Mouse (Mus musculus) CH12.LX (cell line): ENCODE data around the gene Helz. TPM values are rescaled to one million over a fixed set of nuclear protein-coding genes. Genes with fewer than 3 reads are reported as not detected.

ENCODE experiments used
- DNase-seq: peaks from one replicate; pipeline ENCODE4 v3.0.0-alpha.2; 2013; ENCODE audit errors: extremely low read depth
- H3K27ac ChIP-seq: 2 replicates; pipeline ENCODE4 v1.5.1; 2012; ENCODE audit warnings: low read depth, mild to moderate bottlenecking, control low read depth, moderate library complexity; ENCODE audit not compliant: insufficient read depth
- H3K27me3 ChIP-seq: replicated peaks from 2 replicates; pipeline ENCODE3; 2012; ENCODE audit warnings: inconsistent platforms
- H3K36me3 ChIP-seq, 2 experiments: replicated peaks in 1 of 2; 2 replicates each; pipeline versions ENCODE3 to v1.6.1; 2012; ENCODE audit warnings: inconsistent platforms in 1 of 2, low read length in 1 of 2, mild to moderate bottlenecking in 1 of 2, mixed read lengths in 1 of 2, moderate library complexity in 1 of 2; ENCODE audit not compliant: control insufficient read depth in 1 of 2, insufficient read depth in 1 of 2
- H3K4me1 ChIP-seq, 2 experiments: 2 replicates each; pipeline ENCODE4 v1.6.1; 2012; ENCODE audit warnings: inconsistent platforms in 1 of 2, moderate library complexity in 1 of 2; ENCODE audit not compliant: insufficient read depth in 2 of 2, control insufficient read depth in 1 of 2
- H3K4me2 ChIP-seq: 2 replicates; pipeline ENCODE4 v1.6.1; 2012; ENCODE audit warnings: low read depth, mild to moderate bottlenecking, control low read depth; ENCODE audit not compliant: poor library complexity, insufficient read depth, severe bottlenecking
- H3K4me3 ChIP-seq, 3 experiments: fragments of 150-350 bp in 1 of 3; sonication (generic) in 1 of 3; replicated peaks in 1 of 3; 2 replicates each; pipeline versions ENCODE3 to v1.5.1; 2011 to 2012; ENCODE audit warnings: low read depth in 2 of 3, low read length in 2 of 3, mild to moderate bottlenecking in 2 of 3, moderate library complexity in 2 of 3, control low read depth in 1 of 3, improper control_type of control experiment in 1 of 3, inconsistent platforms in 1 of 3, mixed read lengths in 1 of 3; ENCODE audit not compliant: poor library complexity in 1 of 3
- H3K79me2 ChIP-seq: replicated peaks from 2 replicates; pipeline ENCODE4 v1.6.1; 2012; ENCODE audit warnings: mild to moderate bottlenecking, moderate library complexity; ENCODE audit not compliant: control insufficient read depth, poor library complexity, insufficient read depth, severe bottlenecking; ENCODE audit errors: extremely low read depth
- H3K9ac ChIP-seq: 2 replicates; pipeline ENCODE4 v1.6.1; 2012; ENCODE audit warnings: low read depth, mild to moderate bottlenecking, control low read depth, moderate library complexity; ENCODE audit not compliant: insufficient read depth
- H3K9me3 ChIP-seq: replicated peaks from 2 replicates; pipeline ENCODE3; 2012; ENCODE audit warnings: low read length, inconsistent platforms, mixed read lengths
- CHD1 ChIP-seq: IDR thresholded peaks from 2 replicates; pipeline ENCODE4 v1.6.1; 2012; ENCODE audit warnings: low read depth, low read length, improper control_type of control experiment, inconsistent platforms
- CTCF ChIP-seq, 2 experiments: IDR thresholded peaks in 1 of 2; conservative IDR thresholded peaks in 1 of 2; 2 replicates each; pipeline ENCODE4 v1.5.1; 2011 to 2012; ENCODE audit warnings: low read depth in 2 of 2, low read length in 2 of 2, improper control_type of control experiment in 1 of 2, inconsistent platforms in 1 of 2, mild to moderate bottlenecking in 1 of 2, moderate library complexity in 1 of 2
- E2F4 ChIP-seq: IDR thresholded peaks from 2 replicates; pipeline ENCODE4 v1.6.1; 2011; ENCODE audit warnings: low read depth, low read length, improper control_type of control experiment; ENCODE audit not compliant: insufficient replicate concordance
- ELF1 ChIP-seq: IDR thresholded peaks from 2 replicates; pipeline ENCODE4 v1.6.1; 2014; ENCODE audit warnings: low read depth, mild to moderate bottlenecking, inconsistent platforms, low read length, improper control_type of control experiment
- ETS1 ChIP-seq: conservative IDR thresholded peaks from 2 replicates; pipeline ENCODE4 v1.6.1; 2012; ENCODE audit warnings: low read depth, mild to moderate bottlenecking, inconsistent platforms, low read length, improper control_type of control experiment, moderate library complexity
- HCFC1 ChIP-seq: IDR thresholded peaks from 2 replicates; pipeline ENCODE4 v1.6.1; 2012; ENCODE audit warnings: low read depth, mild to moderate bottlenecking, inconsistent platforms, low read length, improper control_type of control experiment
- IRF4 ChIP-seq: IDR thresholded peaks from 2 replicates; pipeline ENCODE4 v1.6.1; 2014; ENCODE audit warnings: low read depth, mild to moderate bottlenecking, inconsistent platforms, low read length, improper control_type of control experiment
- JUN ChIP-seq: IDR thresholded peaks from 2 replicates; pipeline ENCODE4 v1.6.1; 2011; ENCODE audit warnings: low read depth, mild to moderate bottlenecking, low read length, improper control_type of control experiment, moderate library complexity; ENCODE audit not compliant: insufficient read depth
- JUND ChIP-seq: conservative IDR thresholded peaks from 2 replicates; pipeline ENCODE4 v1.6.1; 2011; ENCODE audit warnings: low read depth, low read length, improper control_type of control experiment
- KAT2A ChIP-seq: IDR thresholded peaks from 2 replicates; pipeline ENCODE4 v1.6.1; 2012; ENCODE audit warnings: low read length, improper control_type of control experiment, inconsistent platforms; ENCODE audit not compliant: insufficient replicate concordance
- MXI1 ChIP-seq: IDR thresholded peaks from 2 replicates; pipeline ENCODE4 v1.6.1; 2011; ENCODE audit warnings: mild to moderate bottlenecking, low read depth, low read length, improper control_type of control experiment
- NELFE ChIP-seq: IDR thresholded peaks from 2 replicates; pipeline ENCODE4 v1.6.1; 2011; ENCODE audit warnings: low read depth, low read length, improper control_type of control experiment
- NRF1 ChIP-seq: IDR thresholded peaks from 2 replicates; pipeline ENCODE4 v1.6.1; 2014; ENCODE audit warnings: low read depth, mild to moderate bottlenecking, inconsistent platforms, low read length, improper control_type of control experiment, moderate library complexity
- PAX5 ChIP-seq: IDR thresholded peaks from 2 replicates; pipeline ENCODE4 v1.6.1; 2012; ENCODE audit warnings: low read length, inconsistent platforms, mixed read lengths
- POLR2A ChIP-seq: IDR thresholded peaks from 2 replicates; pipeline ENCODE4 v1.6.1; 2011; ENCODE audit warnings: low read depth, mild to moderate bottlenecking, improper control_type of control experiment, low read length
- SIN3A ChIP-seq: IDR thresholded peaks from 2 replicates; pipeline ENCODE4 v1.6.1; 2012; ENCODE audit warnings: low read length, improper control_type of control experiment, inconsistent platforms
- SMC3 ChIP-seq: IDR thresholded peaks from 2 replicates; pipeline ENCODE4 v1.6.1; 2011; ENCODE audit warnings: low read depth, low read length, improper control_type of control experiment
- TBP ChIP-seq: conservative IDR thresholded peaks from 2 replicates; pipeline ENCODE4 v1.6.1; 2011; ENCODE audit warnings: low read depth, low read length, improper control_type of control experiment
- TCF12 ChIP-seq: IDR thresholded peaks from 2 replicates; pipeline ENCODE4 v1.6.1; 2014; ENCODE audit warnings: low read depth, mild to moderate bottlenecking, inconsistent platforms, low read length, improper control_type of control experiment
- USF1 ChIP-seq: IDR thresholded peaks from 2 replicates; pipeline ENCODE4 v1.6.1; 2014; ENCODE audit warnings: low read depth, mild to moderate bottlenecking, inconsistent platforms, low read length, improper control_type of control experiment
- ZC3H11A ChIP-seq: IDR thresholded peaks from 2 replicates; pipeline ENCODE4 v1.6.1; 2012; ENCODE audit warnings: low read depth, mild to moderate bottlenecking, inconsistent platforms, low read length, improper control_type of control experiment
- dilution Hi-C: fragments of 300-500 bp; cut with MboI; formaldehyde crosslinking; loops from 2 replicates; pipeline ENCODE4 v1.14.3; 2020; ENCODE audit warnings: low sequenced_read_pairs; ENCODE audit not compliant: extremely low pct_unique_long_range_greater_than_20kb, extremely low pct_ligation_motif_present
- in situ Hi-C: fragments of 300-500 bp; cut with MboI; formaldehyde crosslinking; loops from 3 replicates; pipeline ENCODE4 v1.14.3; 2019; ENCODE audit warnings: low sequenced_read_pairs, low pct_ligation_motif_present, low pct_unique_long_range_greater_than_20kb, mixed read lengths
- polyA plus RNA-seq: library from polyadenylated mRNA; unstranded; fragments of >175 nt; gene quantifications from 2 replicates; pipeline ENCODE4 v1.2.1, GENCODE M21; 2012; ENCODE audit warnings: low read depth; ENCODE audit not compliant: insufficient read length
- total RNA-seq, 2 experiments: library from RNA; depleted of rRNA; stranded (reverse); fragments of 300-350 nt in 1 of 2; fragments of >200 nt in 1 of 2; gene quantifications; 2 replicates each; pipeline ENCODE4 v1.2.3; 2012 to 2014

Gene Helz
- total and polyA plus RNA-seq, 3 experiments, result 11.5 to 44.4 (median 22.2) TPM

GRCm38 (mm10) chr11:107686290-107686689 is 138.6 kb downstream of the Helz start:
- in situ Hi-C loops, result no loop called here
- TF ChIP-seq TBP, result no peak
- TF ChIP-seq CHD1, result no peak
- no peak overlapping the region for H3K27ac ChIP-seq
- no peaks in the 10 kb centered on the region for H3K27me3 ChIP-seq
- no peak overlapping the region for H3K4me2 ChIP-seq
- H3K9ac ChIP-seq, result no peak overlapping the region
- no peak for DNase-seq
- peaks cover 41 to 69% of the 10 kb centered on the region in 2 experiments for H3K36me3 ChIP-seq
- dilution Hi-C loops, result no loop called here
- H3K79me2 ChIP-seq, result 0 out of 2 replicates have a peak, but pooled peaks cover 2% of the 10 kb centered on the region
- H3K9me3 ChIP-seq, result no peaks in the 10 kb centered on the region
- no peak overlapping the region for H3K4me3 ChIP-seq
- peaks cover 0 to 16% of the 10 kb centered on the region in 2 experiments; a peak in 2 of 4 replicates for H3K4me1 ChIP-seq

- dilution Hi-C loops (no loop called here), in situ Hi-C loops (no loop called here)
- H3K36me3 ChIP-seq, result peaks cover 30 to 48% of the 10 kb centered on the region in 2 experiments
- H3K9ac ChIP-seq, result no peak overlapping the region
- no peaks in the 10 kb centered on the region for H3K79me2 ChIP-seq
- H3K27ac ChIP-seq, result no peak overlapping the region
- 0 out of 4 replicates have a peak, but pooled peaks cover 0 to 2% of the 10 kb centered on the region in 2 experiments for H3K4me1 ChIP-seq
- H3K27me3 ChIP-seq, result no peaks in the 10 kb centered on the region
- no peaks in the 10 kb centered on the region for H3K9me3 ChIP-seq
- no peak overlapping the region for H3K4me2 ChIP-seq
- DNase-seq, result no peak
- TF ChIP-seq SMC3 (no peak), IRF4 (no peak), NRF1 (no peak), TCF12 (no peak), HCFC1 (no peak), KAT2A (no peak), SIN3A (no peak), ZC3H11A (no peak), CHD1 (no peak), TBP (no peak), NELFE (no peak), JUND (no peak), MXI1 (no peak), POLR2A (no peak), CTCF (conservative IDR thresholded peaks at IDR 0.05 in 1 of 2, IDR thresholded peaks at IDR 0.05 in 1 of 2; ENCODE audit: low read depth in 2 of 2, low read length in 2 of 2) (no peak), PAX5 (no peak)
- H3K4me3 ChIP-seq, result no peak overlapping the region
Observed at GRCm38 (mm10) chr11:107688480-107688879, 140.8 kb downstream of the Helz start.

- H3K4me3 ChIP-seq, result no peak overlapping the region
- TF ChIP-seq JUND (no peak), USF1 (no peak), KAT2A (no peak), NELFE (no peak), E2F4 (no peak), ELF1 (no peak), JUN (no peak), ETS1 (no peak), POLR2A (no peak)
- TF ChIP-seq, all 38 proteins: peak for 0
- dilution Hi-C loops (no loop called here), in situ Hi-C loops (no loop called here)
- DNase-seq, result no peak
- H3K4me1 ChIP-seq, result peaks cover 3 to 12% of the 10 kb centered on the region in 2 experiments; a peak in 3 of 4 replicates
- H3K4me2 ChIP-seq, result no peak overlapping the region
- peaks cover 13 to 17% of the 10 kb centered on the region in 2 experiments for H3K36me3 ChIP-seq
- H3K27ac ChIP-seq, result no peak overlapping the region
- H3K79me2 ChIP-seq, result no peaks in the 10 kb centered on the region
- H3K27me3 ChIP-seq, result no peaks in the 10 kb centered on the region
- H3K9me3 ChIP-seq, result no peaks in the 10 kb centered on the region
- no peak overlapping the region for H3K9ac ChIP-seq
Observed at GRCm38 (mm10) chr11:107691569-107691968, 143.8 kb downstream of the Helz start.
